8 mouse cellular contexts compared by ENCODE assay signal in genomic region chr8:78510094-78510493, GRCm38 (mm10). TPM values are rescaled to one million over a fixed set of nuclear protein-coding genes. Genes with fewer than 3 reads are reported as not detected.
DNase-seq lines count a peak whose midpoint lies in the region; ATAC-seq and TF ChIP-seq lines count a peak whose summit lies in the region.

No protein-coding gene starts in this region.

- no peaks in the 10 kb centered on the region for H3K9me3 ChIP-seq in heart, postnatal 0 days (replicated peaks; ENCODE audit: control insufficient read depth, low read length)
- H3K9me3 ChIP-seq in neural tube, embryonic 12.5 days = no peaks in the 10 kb centered on the region

- peaks cover 6% of the 10 kb centered on the region; the same call in 1 of the 2 replicates for H3K4me1 ChIP-seq in cortical plate, adult 2 months (ENCODE audit: control insufficient read depth, insufficient read depth, low read length)
- peaks cover 10% of the 10 kb centered on the region; the same call in 1 of the 2 replicates for H3K4me1 ChIP-seq in heart, postnatal 0 days (ENCODE audit: control insufficient read depth, insufficient read depth)
- peaks cover 10% of the 10 kb centered on the region; the same call in 1 of the 2 replicates for H3K4me1 ChIP-seq in neural tube, embryonic 12.5 days

- H3K27me3 ChIP-seq in heart, postnatal 0 days (ENCODE audit: control insufficient read depth, insufficient read depth, low read length) = no peaks in the 10 kb centered on the region
- no peaks in the 10 kb centered on the region for H3K27me3 ChIP-seq in neural tube, embryonic 12.5 days (replicated peaks)

- TF ChIP-seq EP300 in heart, postnatal 0 days (IDR thresholded peaks at IDR 0.05; ENCODE audit: low read depth) = no peak

- no peak overlapping the region for H3K27ac ChIP-seq in cortical plate, adult 2 months (ENCODE audit: insufficient read depth, low read length)
- peak overlapping the region; percentile 97 for H3K27ac ChIP-seq in heart, postnatal 0 days (ENCODE audit: low read depth)
- 0 out of 2 replicates have a peak overlapping the region, but pooled peaks have one; percentile 90 for H3K27ac ChIP-seq in neural tube, embryonic 12.5 days

- H3K4me3 ChIP-seq in cortical plate, adult 2 months (ENCODE audit: insufficient read depth, low read length) = peak overlapping the region; percentile 64
- H3K4me3 ChIP-seq in heart, postnatal 0 days (ENCODE audit: low read depth, low read length) = peak overlapping the region; percentile 85
- H3K4me3 ChIP-seq in neural tube, embryonic 12.5 days = peak overlapping the region; percentile 98

- TF ChIP-seq CTCF in cortical plate, adult 2 months (IDR thresholded peaks at IDR 0.05; ENCODE audit: extremely low read depth, insufficient read depth, low read length) = no peak
- TF ChIP-seq CTCF in heart, postnatal 0 days (IDR thresholded peaks at IDR 0.05; ENCODE audit: low read depth) = no peak

- no peaks in the 10 kb centered on the region; the same call in 1 of the 2 replicates for H3K36me3 ChIP-seq in heart, postnatal 0 days (replicated peaks; ENCODE audit: control insufficient read depth, insufficient read depth, low read length)
- H3K36me3 ChIP-seq in neural tube, embryonic 12.5 days = peaks cover 6% of the 10 kb centered on the region

- no peak for TF ChIP-seq POLR2A in cortical plate, adult 2 months (IDR thresholded peaks at IDR 0.05; ENCODE audit: extremely low read depth, insufficient read depth, low read length)

- H3K4me2 ChIP-seq in heart, postnatal 0 days (ENCODE audit: low read depth, low read length) = peak overlapping the region; percentile 100
- H3K4me2 ChIP-seq in neural tube, embryonic 12.5 days (replicated peaks) = peak overlapping the region; percentile 90

- intact Hi-C loops in gastrocnemius, postnatal 14 days (cut with DNase I; ENCODE audit: low total_unique reads) = no loop called here

- H3K9ac ChIP-seq in heart, postnatal 0 days (replicated peaks; ENCODE audit: low read depth, low read length) = peak overlapping the region; percentile 97
- peak overlapping the region; percentile 99 for H3K9ac ChIP-seq in neural tube, embryonic 12.5 days

- DNase-seq in heart, adult 18-20 months = peak; percentile 3 to 17
- no peak for DNase-seq in heart, adult 8-10 months (ENCODE audit: low spot score)
- DNase-seq in heart, postnatal 0 days (ENCODE audit: low spot score) = peak; percentile 37
- DNase-seq in liver = peak; percentile 26
- no peak for DNase-seq in gastrocnemius, postnatal 14 days
- DNase-seq in gastrocnemius, postnatal 4 days (ENCODE audit: low spot score in 2 of 2) = no peak

- ATAC-seq in heart, postnatal 0 days (ENCODE audit: insufficient read depth, low read depth) = peak; percentile 33
- no peak for ATAC-seq in neural tube, embryonic 12.5 days (ENCODE audit: low FRiP score, low read depth)

- under 1% methylated on average over 11 of the region's 11 CpGs for WGBS in heart, postnatal 0 days
- WGBS in neural tube, embryonic 12.5 days = under 1% methylated on average over 11 of the region's 11 CpGs

RNA-seq across cellular contexts. Expression of gene Slc10a7, which starts 0.9 kb away (rescaled TPM):
- total RNA-seq in heart, adult 18-20 months (2021) = 1 to 10 TPM; 4.8 to 9.7 TPM
- total RNA-seq in heart, adult 8-10 months (2022) = 1 to 10 TPM; 3.1 to 6.3 (median 4.9) TPM
- polyA plus RNA-seq in cortical plate, adult 2 months (2012; rRNA removed) = 4.1 and 4.8 TPM in 2 replicates
- 9.6 and 11.8 TPM in 2 replicates for total RNA-seq in heart, postnatal 0 days (2014; rRNA removed; ENCODE audit: low replicate concordance)
- polyA plus RNA-seq in heart, postnatal 0 days (2015; fragmentation: Nextera tagmentation; extraction: Ambion mirVana) = 5.3 and 6.3 TPM in 2 replicates
- polyA plus RNA-seq in neural tube, embryonic 12.5 days (2016; fragmentation: Nextera tagmentation; extraction: Ambion mirVana) = 12.4 and 12.9 TPM in 2 replicates
- 1 to 10 TPM; 5.3 to 6.3 TPM for total RNA-seq in gastrocnemius, postnatal 14 days (2021)
- 10 to 100 TPM; 14.7 to 18.3 TPM for total RNA-seq in gastrocnemius, postnatal 4 days (2021)

RNA-seq across cellular contexts. Expression of gene Rbmxl1, which starts 1.4 kb away (rescaled TPM):
- total RNA-seq in heart, adult 18-20 months (2021) = 10 to 100 TPM; 16.0 to 17.5 TPM
- 10 to 100 TPM; 14.0 to 17.6 (median 16.5) TPM for total RNA-seq in heart, adult 8-10 months (2022)
- 50.8 and 53.2 TPM in 2 replicates for polyA plus RNA-seq in cortical plate, adult 2 months (2012; rRNA removed)
- total RNA-seq in heart, postnatal 0 days (2014; rRNA removed; ENCODE audit: low replicate concordance) = 22.4 and 41.6 TPM in 2 replicates
- polyA plus RNA-seq in heart, postnatal 0 days (2015; fragmentation: Nextera tagmentation; extraction: Ambion mirVana) = 56.4 and 57.7 TPM in 2 replicates
- 274 and 280 TPM in 2 replicates for polyA plus RNA-seq in neural tube, embryonic 12.5 days (2016; fragmentation: Nextera tagmentation; extraction: Ambion mirVana)
- 10 to 100 TPM; 13.5 to 16.5 TPM for total RNA-seq in gastrocnemius, postnatal 14 days (2021)
- total RNA-seq in gastrocnemius, postnatal 4 days (2021) = 10 to 100 TPM; 46.0 to 48.5 TPM

Comparison
In these comparisons a context has a peak if more than half of its experiments do, and no peak if none do; other contexts are left out.
1. DNase-seq: peak in heart, adult 18-20 months (2 of 2), heart, postnatal 0 days (single experiment) and liver (single experiment); none in heart, adult 8-10 months (single experiment), gastrocnemius, postnatal 14 days (single experiment) and gastrocnemius, postnatal 4 days (0 of 2).
2. Peak in every context shown above with its lines, with median percentiles within 50 percentile points of each other: H3K4me3 ChIP-seq.